Mouse (Mus musculus) ES-E14 (cell line): ENCODE data around the gene Add3. TPM values are rescaled to one million over a fixed set of nuclear protein-coding genes. Genes with fewer than 3 reads are reported as not detected.

Experiments
- DNase-seq: peaks from one replicate; pipeline ENCODE4 v3.0.0-alpha.2; 2013; ENCODE audit warnings: low read depth, low spot score
- H3K27ac ChIP-seq: 2 replicates; pipeline ENCODE4 v1.5.1; 2012; ENCODE audit warnings: low read depth, mild to moderate bottlenecking, low read length, moderate library complexity, mixed read lengths; ENCODE audit not compliant: poor library complexity, insufficient read depth, severe bottlenecking
- H3K36me3 ChIP-seq: 2 replicates; pipeline ENCODE4 v1.6.1; 2012; ENCODE audit warnings: mild to moderate bottlenecking, low read length, moderate library complexity, mixed read lengths; ENCODE audit not compliant: control insufficient read depth, poor library complexity, insufficient read depth, severe bottlenecking
- H3K4me1 ChIP-seq, 2 experiments: fragments of 150-350 bp in 1 of 2; sonication (generic) in 1 of 2; 2 replicates each; pipeline ENCODE4 v1.6.1; 2012; ENCODE audit warnings: low read length in 2 of 2, mild to moderate bottlenecking in 1 of 2, mixed read lengths in 1 of 2; ENCODE audit not compliant: control insufficient read depth in 2 of 2, insufficient read depth in 2 of 2, poor library complexity in 1 of 2
- H3K4me3 ChIP-seq, 2 experiments: fragments of 150-350 bp in 1 of 2; sonication (generic) in 1 of 2; 2 replicates each; pipeline ENCODE4 v1.5.1; 2012; ENCODE audit warnings: low read length in 2 of 2, low read depth in 1 of 2, mild to moderate bottlenecking in 1 of 2, mixed read lengths in 1 of 2; ENCODE audit not compliant: insufficient read depth in 1 of 2, poor library complexity in 1 of 2, severe bottlenecking in 1 of 2
- H3K9ac ChIP-seq: 2 replicates; pipeline ENCODE4 v1.6.1; 2012; ENCODE audit warnings: low read depth, mild to moderate bottlenecking, low read length, mixed read lengths; ENCODE audit not compliant: poor library complexity, insufficient read depth, severe bottlenecking
- H3K9me3 ChIP-seq: fragments of 150-350 bp; sonication (generic); 2 replicates; pipeline ENCODE4 v1.6.1; 2012; ENCODE audit warnings: low read depth, mild to moderate bottlenecking, low read length; ENCODE audit not compliant: control insufficient read depth, insufficient read depth
- CHD2 ChIP-seq: IDR thresholded peaks from 2 replicates; pipeline ENCODE4 v1.6.1; 2014; ENCODE audit warnings: mild to moderate bottlenecking, low read depth, low read length, inconsistent platforms
- HCFC1 ChIP-seq: IDR thresholded peaks from 2 replicates; pipeline ENCODE4 v1.6.1; 2012; ENCODE audit warnings: low read length, inconsistent platforms, borderline replicate concordance; ENCODE audit not compliant: insufficient read depth
- MAFK ChIP-seq: IDR thresholded peaks from 2 replicates; pipeline ENCODE4 v1.6.1; 2014; ENCODE audit warnings: mild to moderate bottlenecking, low read depth, low read length, inconsistent platforms; ENCODE audit not compliant: insufficient read depth
- ZC3H11A ChIP-seq: IDR thresholded peaks from 2 replicates; pipeline ENCODE4 v1.6.1; 2012; ENCODE audit warnings: low read depth, mild to moderate bottlenecking, inconsistent platforms, low read length, borderline replicate concordance
- ZNF384 ChIP-seq: IDR thresholded peaks from 2 replicates; pipeline ENCODE4 v1.6.1; 2012; ENCODE audit warnings: low read depth, low read length, inconsistent platforms
- in situ Hi-C, 2 experiments: fragments of 600-800 bp; cut with MboI; formaldehyde crosslinking; loops; one replicate each; pipeline ENCODE4 v1.15.1; 2025; ENCODE audit warnings: low sequenced_read_pairs in 2 of 2, inconsistent platforms in 1 of 2; ENCODE audit not compliant: unreplicated experiment in 2 of 2
- total RNA-seq: library from RNA; depleted of rRNA; stranded (reverse); fragments of 300-350 nt; gene quantifications from 2 replicates; pipeline ENCODE4 v1.2.3, GENCODE M21; 2012

Gene Add3
- total RNA-seq, 1 experiment: 8.5 TPM

DNA sequence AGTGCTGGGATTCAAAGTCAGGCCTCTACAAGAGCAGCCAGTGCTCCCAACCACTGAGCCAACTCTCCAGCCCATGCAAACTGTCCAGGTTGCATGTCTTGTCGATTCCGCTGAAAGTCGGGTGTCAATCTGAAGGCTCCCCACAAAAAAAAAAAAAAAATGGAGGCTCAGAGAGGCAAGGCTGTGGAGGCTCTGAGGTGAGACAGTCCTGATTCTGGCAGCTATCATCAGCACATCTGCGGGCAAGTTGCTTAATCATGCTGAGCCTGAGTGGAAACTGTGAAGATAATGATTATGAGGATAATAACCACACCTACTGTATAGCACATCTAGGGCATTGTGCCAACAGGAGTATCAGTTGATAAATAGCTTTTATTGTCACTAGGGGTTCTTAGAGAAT is 45.6 kb upstream of the Add3 start:
- Histone ChIP-seq H3K9ac (no peak overlapping the region), H3K27ac (no peak overlapping the region), H3K4me1 (peaks cover 6 to 8% of the 10 kb centered on the region in 2 experiments; a peak in 2 of 4 replicates), H3K9me3 (no peaks in the 10 kb centered on the region), H3K36me3 (no peaks in the 10 kb centered on the region), H3K4me3 (no peak overlapping the region)
- in situ Hi-C loops: no loop called here
- DNase-seq: no peak
- TF ChIP-seq CHD2: no peak
- TF ChIP-seq HCFC1: no peak

DNA sequence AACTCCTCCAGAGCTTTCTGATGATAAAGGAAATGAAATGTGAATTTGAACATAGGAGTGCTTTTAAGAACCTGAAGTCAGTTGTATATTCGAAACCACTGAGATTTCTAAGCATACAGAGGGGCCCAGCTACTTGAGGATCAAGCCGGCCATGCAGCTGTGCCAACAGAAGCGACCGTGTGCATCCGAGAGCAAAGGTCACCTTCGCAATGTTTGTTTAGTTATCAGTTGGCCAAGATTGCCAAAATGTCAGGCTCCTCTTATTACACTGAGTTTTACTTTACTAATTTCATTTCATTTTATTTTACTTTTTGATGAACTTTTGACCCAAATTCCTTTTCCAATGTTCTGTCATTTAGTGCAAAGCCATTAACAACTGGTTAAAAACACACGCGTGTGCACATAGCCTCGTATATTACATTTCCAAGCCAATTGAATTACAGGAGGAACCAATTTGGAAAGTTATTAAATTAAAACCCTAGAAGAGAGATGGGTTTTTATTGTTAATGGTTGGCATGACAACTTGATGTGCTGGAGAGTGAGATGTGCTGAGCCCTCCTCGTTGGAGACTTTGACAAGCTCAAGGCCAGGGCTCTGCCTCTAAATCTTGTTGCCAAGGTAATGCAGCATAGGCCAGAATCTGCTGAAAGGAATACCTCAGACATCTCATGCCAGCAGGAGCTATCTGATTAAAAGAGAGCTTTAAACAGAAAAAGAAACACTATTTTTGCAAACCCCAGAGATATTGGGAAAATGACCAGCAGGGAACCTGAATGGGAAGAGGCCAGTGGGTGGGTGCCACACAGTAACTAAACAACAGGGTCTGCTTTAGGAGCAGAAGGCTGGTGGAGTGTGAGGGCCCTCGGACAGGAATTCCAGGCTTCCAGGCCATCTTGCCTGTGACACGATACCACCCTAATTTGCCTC is 38.6 kb upstream of the Add3 start:
- Histone ChIP-seq H3K9ac (no peak overlapping the region), H3K9me3 (no peaks in the 10 kb centered on the region), H3K4me1 (peaks cover 0 to 4% of the 10 kb centered on the region in 2 experiments; a peak in 1 of 4 replicates), H3K36me3 (no peaks in the 10 kb centered on the region), H3K4me3 (no peak overlapping the region), H3K27ac (no peak overlapping the region)
- in situ Hi-C loops: no loop called here
- DNase-seq: no peak
- TF ChIP-seq CHD2: no peak
- no peak for TF ChIP-seq HCFC1
- TF ChIP-seq ZC3H11A: no peak
- TF ChIP-seq MAFK: no peak
- no peak for TF ChIP-seq ZNF384

DNA sequence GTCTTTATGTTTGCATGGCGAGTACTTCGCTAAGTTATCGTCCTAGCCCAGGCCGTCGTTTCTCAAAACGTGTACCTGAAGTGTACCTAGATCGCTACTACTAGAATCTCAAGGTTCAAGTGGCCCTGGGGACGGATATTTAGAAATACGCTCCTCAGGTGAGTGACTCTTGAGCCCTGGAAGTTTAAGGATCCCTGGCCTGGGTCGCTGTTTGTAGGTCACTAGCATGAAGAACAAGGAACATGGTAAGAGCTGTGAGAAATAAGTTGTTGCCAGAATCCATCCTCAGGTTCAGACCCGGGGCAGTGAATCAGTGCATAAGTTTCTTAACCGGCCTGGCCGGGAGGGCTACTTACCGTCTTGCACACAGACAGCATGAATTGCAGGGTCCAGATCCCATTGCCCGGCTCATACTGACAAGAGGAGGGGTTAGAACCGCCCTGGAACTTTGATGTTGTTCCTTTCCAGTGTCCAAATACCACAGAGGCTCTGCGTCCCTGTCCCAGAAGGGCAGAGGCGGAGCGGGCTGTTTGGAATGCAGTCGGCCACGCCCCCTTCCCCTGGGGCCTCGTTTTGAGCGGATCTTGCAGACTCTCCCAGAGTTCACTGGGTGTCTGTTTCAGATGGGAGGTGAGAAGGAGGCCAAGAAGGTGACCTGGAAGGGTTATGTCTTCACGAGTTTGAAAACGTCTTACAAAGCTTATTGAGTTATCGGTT is 34.7 kb upstream of the Add3 start:
- peak; percentile 94 for DNase-seq
- in situ Hi-C loops: no loop called here
- H3K27ac ChIP-seq: no peak overlapping the region
- peaks cover 0 to 4% of the 10 kb centered on the region in 2 experiments; a peak in 1 of 4 replicates for H3K4me1 ChIP-seq
- H3K9ac ChIP-seq: peak overlapping the region; percentile 62; the same call in 1 of the 2 replicates
- no peaks in the 10 kb centered on the region for H3K36me3 ChIP-seq
- TF ChIP-seq ZC3H11A (no peak), CHD2 (no peak), HCFC1 (no peak), MAFK (no peak), ZNF384 (no peak)
- peak overlapping the region; percentile 54 to 61 for H3K4me3 ChIP-seq
- H3K9me3 ChIP-seq: no peaks in the 10 kb centered on the region

DNA sequence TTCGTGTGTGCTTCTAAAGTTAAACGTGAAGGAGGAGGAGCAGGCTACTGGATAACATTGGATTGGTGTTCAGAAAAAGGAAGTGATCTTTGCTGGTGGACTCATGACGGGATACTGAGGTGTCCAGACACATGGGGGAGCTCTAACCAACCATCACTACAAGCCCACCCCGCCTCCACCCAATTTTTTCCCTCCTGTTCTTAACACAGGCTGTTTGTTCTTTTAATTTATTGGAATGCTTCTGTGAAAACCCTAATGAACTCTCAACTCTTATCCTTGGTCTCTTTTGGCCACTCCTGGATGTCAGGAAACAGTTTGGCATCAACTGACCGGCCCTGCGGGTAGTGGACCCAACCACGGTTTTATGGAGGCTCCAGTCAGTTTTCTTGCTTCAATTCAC is 33.3 kb upstream of the Add3 start:
- in situ Hi-C loops: no loop called here
- no peak for TF ChIP-seq HCFC1
- TF ChIP-seq ZC3H11A: 0 out of 2 replicates have a peak, but pooled peaks have one; percentile 6
- Histone ChIP-seq H3K9ac (no peak overlapping the region), H3K4me3 (no peak overlapping the region), H3K9me3 (no peaks in the 10 kb centered on the region), H3K36me3 (no peaks in the 10 kb centered on the region), H3K27ac (no peak overlapping the region), H3K4me1 (peaks cover 0 to 4% of the 10 kb centered on the region in 2 experiments; a peak in 1 of 4 replicates)
- DNase-seq: no peak
